In the genomic region with DNA sequence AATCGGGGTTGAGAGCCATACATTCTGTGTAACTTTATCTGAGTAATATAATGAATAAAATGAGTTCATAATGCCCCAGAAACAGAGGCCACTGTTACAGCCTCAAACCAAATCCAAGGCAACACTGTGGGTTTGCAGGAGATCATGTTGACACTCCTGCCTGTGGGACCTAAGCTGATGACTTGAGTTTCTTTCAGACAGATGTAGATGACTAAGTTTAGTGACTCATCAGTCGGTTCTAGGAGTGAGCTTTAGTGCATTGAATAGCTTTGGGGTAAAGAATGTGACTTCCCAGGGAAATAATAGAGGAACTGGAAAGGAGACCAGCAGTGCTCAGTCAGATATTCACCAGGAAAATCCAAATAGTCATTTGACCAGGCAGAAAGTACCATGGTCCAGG, we compare ENCODE assay signal across 12 mouse cellular contexts. TPM values are rescaled to one million over a fixed set of nuclear protein-coding genes. Genes with fewer than 3 reads are reported as not detected.
DNase-seq lines count a peak whose midpoint lies in the region; ATAC-seq and TF ChIP-seq lines count a peak whose summit lies in the region.
"Had no signal": no experiment of that assay in that cellular context is flagged by ENCODE, and none has a peak within 500 bp of the region (broad histone marks: within the 10 kb centered on the region; RNA-seq: fewer than 3 reads in every experiment).

No protein-coding gene starts in this region.

- WGBS in kidney, postnatal 0 days: 74% methylated on average over 2 of the region's 2 CpGs
- 69% methylated on average over 2 of the region's 2 CpGs for WGBS in kidney, adult 2 months
- 57% methylated on average over 2 of the region's 2 CpGs for WGBS in heart, embryonic 16.5 days
- WGBS in hindbrain, postnatal 0 days: 65% methylated on average over 2 of the region's 2 CpGs
- 79% methylated on average over 2 of the region's 2 CpGs for WGBS in neural tube, embryonic 13.5 days

- H3K27ac ChIP-seq in kidney, postnatal 0 days: no peak overlapping the region
- H3K27ac ChIP-seq in kidney, adult 2 months (ENCODE audit: insufficient read depth, low read depth, low read length): no peak overlapping the region
- H3K27ac ChIP-seq in heart, embryonic 16.5 days (ENCODE audit: low read length): 0 out of 2 replicates have a peak overlapping the region, but pooled peaks have one; percentile 16
- H3K27ac ChIP-seq in hindbrain, postnatal 0 days: no peak overlapping the region
- no peak overlapping the region for H3K27ac ChIP-seq in neural tube, embryonic 13.5 days (replicated peaks)

- H3K4me1 ChIP-seq in kidney, postnatal 0 days (replicated peaks; ENCODE audit: insufficient read depth, low read length): peaks cover 4% of the 10 kb centered on the region; the same call in 1 of the 2 replicates
- 0 out of 2 replicates have a peak, but pooled peaks cover 2% of the 10 kb centered on the region for H3K4me1 ChIP-seq in kidney, adult 2 months (ENCODE audit: control insufficient read depth, insufficient read depth, low read length)
- peaks cover 3% of the 10 kb centered on the region; the same call in 1 of the 2 replicates for H3K4me1 ChIP-seq in heart, embryonic 16.5 days (ENCODE audit: control insufficient read depth, insufficient read depth, low read length)
- no peaks in the 10 kb centered on the region for H3K4me1 ChIP-seq in hindbrain, postnatal 0 days (ENCODE audit: insufficient read depth, low read length)
- H3K4me1 ChIP-seq in neural tube, embryonic 13.5 days (replicated peaks): peaks cover 19% of the 10 kb centered on the region

- no peaks in the 10 kb centered on the region for H3K36me3 ChIP-seq in kidney, postnatal 0 days (ENCODE audit: insufficient read depth, low read length)
- no peaks in the 10 kb centered on the region for H3K36me3 ChIP-seq in kidney, adult 2 months (ENCODE audit: control insufficient read depth, insufficient read depth, low read length)
- no peaks in the 10 kb centered on the region for H3K36me3 ChIP-seq in heart, embryonic 16.5 days (ENCODE audit: control insufficient read depth, insufficient read depth)
- no peaks in the 10 kb centered on the region for H3K36me3 ChIP-seq in hindbrain, postnatal 0 days (ENCODE audit: insufficient read depth, low read length)
- no peaks in the 10 kb centered on the region for H3K36me3 ChIP-seq in neural tube, embryonic 13.5 days
- H3K36me3 ChIP-seq: G1E had no signal

- no peak for TF ChIP-seq CTCF in kidney, postnatal 0 days (IDR thresholded peaks at IDR 0.05; ENCODE audit: low read depth)
- no peak for TF ChIP-seq CTCF in kidney, adult 2 months (conservative IDR thresholded peaks at IDR 0.05; ENCODE audit: insufficient read depth, insufficient read length, low read depth, low read length)
- no peak for TF ChIP-seq CTCF in hindbrain, postnatal 0 days (IDR thresholded peaks at IDR 0.05; ENCODE audit: low read depth)

- H3K27me3 ChIP-seq in kidney, postnatal 0 days (ENCODE audit: insufficient read depth, low read length): no peaks in the 10 kb centered on the region
- no peaks in the 10 kb centered on the region for H3K27me3 ChIP-seq in kidney, adult 2 months (replicated peaks; ENCODE audit: control insufficient read depth, insufficient read depth, low read length)
- H3K27me3 ChIP-seq in heart, embryonic 16.5 days (ENCODE audit: control insufficient read depth, insufficient read depth, low read length): no peaks in the 10 kb centered on the region; the same call in 1 of the 2 replicates
- H3K27me3 ChIP-seq in hindbrain, postnatal 0 days (ENCODE audit: insufficient read depth, low read length): no peaks in the 10 kb centered on the region
- no peaks in the 10 kb centered on the region for H3K27me3 ChIP-seq in neural tube, embryonic 13.5 days

- no peaks in the 10 kb centered on the region for H3K9me3 ChIP-seq in kidney, postnatal 0 days (replicated peaks; ENCODE audit: low read length)
- no peaks in the 10 kb centered on the region for H3K9me3 ChIP-seq in heart, embryonic 16.5 days (replicated peaks; ENCODE audit: control insufficient read depth, low read length)
- H3K9me3 ChIP-seq in hindbrain, postnatal 0 days (ENCODE audit: low read length): no peaks in the 10 kb centered on the region
- H3K9me3 ChIP-seq in neural tube, embryonic 13.5 days: no peaks in the 10 kb centered on the region

- H3K4me3 ChIP-seq in kidney, postnatal 0 days (replicated peaks; ENCODE audit: low read depth, low read length): no peak overlapping the region
- H3K4me3 ChIP-seq in kidney, adult 2 months (ENCODE audit: insufficient read depth, low read depth, low read length): no peak overlapping the region
- peak overlapping the region; percentile 30; the same call in 1 of the 2 replicates for H3K4me3 ChIP-seq in heart, embryonic 16.5 days (ENCODE audit: low read length)
- peak overlapping the region; percentile 59 for H3K4me3 ChIP-seq in hindbrain, postnatal 0 days (ENCODE audit: low read length)
- H3K4me3 ChIP-seq in neural tube, embryonic 13.5 days: peak overlapping the region; percentile 60
- H3K4me3 ChIP-seq: myocyte had no signal

- no peak overlapping the region for H3K9ac ChIP-seq in kidney, postnatal 0 days (ENCODE audit: low read depth, low read length)
- no peak overlapping the region for H3K9ac ChIP-seq in heart, embryonic 16.5 days (ENCODE audit: low read length)
- no peak overlapping the region for H3K9ac ChIP-seq in hindbrain, postnatal 0 days (replicated peaks; ENCODE audit: low read length)
- no peak overlapping the region for H3K9ac ChIP-seq in neural tube, embryonic 13.5 days

- peak overlapping the region; percentile 74 for H3K4me2 ChIP-seq in kidney, postnatal 0 days (ENCODE audit: low read length)
- H3K4me2 ChIP-seq in heart, embryonic 16.5 days (ENCODE audit: low read depth, low read length): peak overlapping the region; percentile 25
- peak overlapping the region; percentile 99 for H3K4me2 ChIP-seq in hindbrain, postnatal 0 days (ENCODE audit: low read depth, low read length)
- peak overlapping the region; percentile 98 for H3K4me2 ChIP-seq in neural tube, embryonic 13.5 days

- no peak for ATAC-seq in kidney, postnatal 0 days (replicated peaks; ENCODE audit: low FRiP score, low read depth)
- ATAC-seq in heart, embryonic 16.5 days (replicated peaks; ENCODE audit: extremely low read depth, insufficient read depth, low FRiP score): no peak
- ATAC-seq in hindbrain, postnatal 0 days: no peak
- no peak for ATAC-seq in neural tube, embryonic 13.5 days (ENCODE audit: low read depth)
- ATAC-seq in cerebellum, adult (ENCODE audit: insufficient number of reproducible peaks, low FRiP score, low TSS enrichment): no peak

- TF ChIP-seq POLR2A in kidney, adult 2 months (IDR thresholded peaks at IDR 0.05; ENCODE audit: low read depth, low read length): no peak

- no peak for DNase-seq in kidney, postnatal 0 days (ENCODE audit: low spot score)
- no peak for DNase-seq in kidney, adult 2 months
- no peak for DNase-seq in hindbrain, postnatal 0 days (ENCODE audit: low spot score)
- no peak for DNase-seq in spleen, postnatal 36 days (ENCODE audit: low spot score in 2 of 2)
- DNase-seq: adrenal gland, adult 2 months; cerebellum, adult 9-10 months; gastrocnemius, postnatal 36 days had no signal

RNA-seq across cellular contexts. Expression of a gene that starts 3.8 kb away (rescaled TPM):
- 70.3 and 73.0 TPM in 2 replicates for polyA plus RNA-seq in kidney, postnatal 0 days (2015; fragmentation: Nextera tagmentation; extraction: Ambion mirVana)
- polyA plus RNA-seq in kidney, adult 2 months (2012; rRNA removed): 7.9 and 9.7 TPM in 2 replicates
- polyA plus RNA-seq in heart, embryonic 16.5 days (2015; fragmentation: Nextera tagmentation; extraction: Ambion mirVana): 68.5 and 72.2 TPM in 2 replicates
- 199 and 221 TPM in 2 replicates for total RNA-seq in hindbrain, postnatal 0 days (2014; rRNA removed)
- polyA plus RNA-seq in hindbrain, postnatal 0 days (2015; fragmentation: Nextera tagmentation; extraction: Ambion mirVana): 208 and 232 TPM in 2 replicates
- polyA plus RNA-seq in neural tube, embryonic 13.5 days (2015; fragmentation: Nextera tagmentation; extraction: Ambion mirVana): 152 and 160 TPM in 2 replicates
- polyA plus RNA-seq: G1E, myocyte had no signal

Comparison
In these comparisons a context has a peak if more than half of its experiments do, and no peak if none do; other contexts are left out.
1. H3K4me2 ChIP-seq: peak in every context shown above with its lines; median percentile 99 in hindbrain, postnatal 0 days; 98 in neural tube, embryonic 13.5 days; 74 in kidney, postnatal 0 days; 25 in heart, embryonic 16.5 days.
2. H3K4me3 ChIP-seq: peak in heart, embryonic 16.5 days (single experiment), hindbrain, postnatal 0 days (single experiment) and neural tube, embryonic 13.5 days (single experiment); none in kidney, postnatal 0 days (single experiment) and kidney, adult 2 months (single experiment).